Mouse (Mus musculus) bone marrow, adult 2 months (tissue): Measurements from ENCODE around the gene Pdxdc1.

Source experiments
- CTCF ChIP-seq: fragments of 200-500 bp; IDR thresholded peaks from 2 replicates; pipeline ENCODE4 v1.5.1; 2011; ENCODE audit warnings: low read length, control low read depth; ENCODE audit not compliant: control insufficient read depth, insufficient read depth
- POLR2A ChIP-seq: fragments of 200-500 bp; IDR thresholded peaks from 2 replicates; pipeline ENCODE4 v1.6.1; 2011; ENCODE audit warnings: low read depth, mild to moderate bottlenecking, control low read depth, low read length, borderline replicate concordance; ENCODE audit not compliant: control insufficient read depth

DNA sequence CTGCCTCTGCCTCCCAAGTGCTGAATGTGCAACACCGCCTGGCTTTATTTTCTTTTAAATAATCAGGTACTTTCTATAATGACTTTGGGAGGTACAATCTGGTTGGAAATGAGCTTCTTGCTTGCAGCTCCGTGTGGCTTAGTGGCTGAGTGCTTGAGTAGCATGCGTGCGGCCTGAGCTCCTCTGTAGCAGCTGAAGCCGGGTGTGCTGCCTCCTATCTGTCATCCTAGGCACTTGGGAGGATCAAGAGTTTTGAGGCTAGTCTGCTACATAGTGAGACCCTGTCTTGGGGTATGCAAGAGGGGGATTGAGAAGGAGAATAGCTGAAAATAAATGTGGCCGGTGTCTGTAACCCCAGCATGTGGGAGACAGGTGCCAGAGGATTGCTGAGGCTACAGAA lies 90.8 kb downstream of the Pdxdc1 start:
- TF ChIP-seq CTCF (no peak), POLR2A (no peak)
